Mouse (Mus musculus) limb, embryonic 14.5 days (tissue): ENCODE results near the gene Nr2e3. TPM values are rescaled to one million over a fixed set of nuclear protein-coding genes. Genes with fewer than 3 reads are reported as not detected.
A peak's percentile ranks its signal among the peaks of the same experiment; 100 is the strongest.

Experiments
- ATAC-seq: fragments of 200-750 bp; cut with Nextera tagmentation; 2 replicates; pipeline ENCODE4 v1.8.0; 2017; ENCODE audit warnings: low read depth, moderate number of reproducible peaks, moderate TSS enrichment; ENCODE audit not compliant: low FRiP score
- DNase-seq: peaks from one replicate; pipeline ENCODE4 v3.0.0-alpha.2; 2015; ENCODE audit warnings: low spot score
- H3K27ac ChIP-seq: fragments of 300-500 bp; sonication (generic); replicated peaks from 2 replicates; pipeline ENCODE4 v1.5.1; 2014; ENCODE audit warnings: low read depth, mild to moderate bottlenecking, low read length, moderate library complexity, mixed read lengths
- H3K27me3 ChIP-seq: fragments of 300-500 bp; sonication (generic); 2 replicates; pipeline ENCODE4 v1.6.1; 2014; ENCODE audit warnings: low read length, mixed read lengths; ENCODE audit not compliant: control insufficient read depth, insufficient read depth
- H3K36me3 ChIP-seq: fragments of 300-500 bp; sonication (generic); 2 replicates; pipeline ENCODE4 v1.6.1; 2014; ENCODE audit warnings: mild to moderate bottlenecking, low read length, moderate library complexity, mixed read lengths; ENCODE audit not compliant: control insufficient read depth, insufficient read depth
- H3K4me1 ChIP-seq: fragments of 300-500 bp; sonication (generic); 2 replicates; pipeline ENCODE4 v1.6.1; 2014; ENCODE audit warnings: antibody characterized with exemption, low read length, mixed read lengths; ENCODE audit not compliant: control insufficient read depth, insufficient read depth
- H3K4me2 ChIP-seq: fragments of 300-500 bp; sonication (generic); replicated peaks from 2 replicates; pipeline ENCODE4 v1.6.1; 2014; ENCODE audit warnings: low read depth, mild to moderate bottlenecking, low read length, moderate library complexity; ENCODE audit not compliant: severe bottlenecking
- H3K4me3 ChIP-seq: fragments of 300-500 bp; sonication (generic); replicated peaks from 2 replicates; pipeline ENCODE4 v1.5.1; 2014; ENCODE audit warnings: low read length
- H3K9ac ChIP-seq: fragments of 300-500 bp; sonication (generic); 2 replicates; pipeline ENCODE4 v1.6.1; 2014; ENCODE audit warnings: mild to moderate bottlenecking, low read depth, low read length, moderate library complexity; ENCODE audit not compliant: severe bottlenecking
- H3K9me3 ChIP-seq: fragments of 300-500 bp; sonication (generic); 2 replicates; pipeline ENCODE4 v1.6.1; 2016; ENCODE audit warnings: low read length; ENCODE audit not compliant: control insufficient read depth
- POLR2A ChIP-seq: fragments of 200-500 bp; IDR thresholded peaks from 2 replicates; pipeline ENCODE4 v1.8.0; 2012; ENCODE audit warnings: inconsistent platforms, mild to moderate bottlenecking, moderate library complexity, borderline replicate concordance; ENCODE audit not compliant: insufficient read depth, insufficient read length; ENCODE audit errors: extremely low read depth
- WGBS: fragments of 180-500 bp; shearing (Covaris S2); extraction: QIAGEN DNeasy Blood & Tissue Kit; methylation state at CpG from one replicate; pipeline ENCODE4 v1.1.7; 2014; 5-methylcytosine and 5-hydroxymethylcytosine counted together
- polyA plus RNA-seq, 2 experiments: library from polyadenylated mRNA; depleted of rRNA in 1 of 2; stranded (reverse) in 1 of 2; unstranded in 1 of 2; fragments of >200 nt; fragmentation: Nextera tagmentation in 1 of 2; extraction: Ambion mirVana in 1 of 2; gene quantifications; 2 replicates each; pipeline versions ENCODE4 v1.2.1 to v1.2.3; 2012 to 2014

The Nr2e3 gene
- polyA plus RNA-seq (2012; rRNA removed) (2.3 and 2.7 TPM in 2 replicates), polyA plus RNA-seq (2014; fragmentation: Nextera tagmentation; extraction: Ambion mirVana) (1.8 and 2.1 TPM in 2 replicates)

DNA sequence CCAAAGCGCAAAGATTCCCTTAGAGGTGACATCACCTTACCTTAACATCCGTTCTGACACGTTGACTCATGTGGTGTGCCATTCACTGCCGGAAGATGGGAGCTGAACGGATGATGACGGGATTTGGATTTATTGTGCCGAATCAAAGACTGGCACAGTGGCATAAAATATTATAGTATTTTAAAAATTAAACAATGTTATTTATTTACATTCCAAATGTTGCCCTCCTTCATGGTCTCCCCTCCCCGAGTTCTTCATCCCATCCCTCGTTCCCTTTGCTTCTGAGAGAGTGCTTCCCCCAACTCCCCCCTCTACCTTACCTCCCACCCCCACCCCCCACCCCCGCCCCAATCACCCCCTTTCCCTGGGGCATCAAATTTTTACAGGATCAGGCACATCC is at the start of gene Nr2e3:
TSS of gene Nr2e3 (minus strand) at position 101 of the 400 bp plus-strand sequence.
- Histone ChIP-seq H3K36me3 (no peaks in the 10 kb centered on the region), H3K9me3 (no peaks in the 10 kb centered on the region), H3K4me1 (peaks cover 19% of the 10 kb centered on the region), H3K4me2 (no peak within 1 kb of the TSS), H3K9ac (no peak within 1 kb of the TSS), H3K4me3 (no peak within 1 kb of the TSS), H3K27me3 (no peaks in the 10 kb centered on the region), H3K27ac (peak within 1 kb of the TSS; percentile 46; the same call in 1 of the 2 replicates)
- ATAC-seq: no peak
- DNase-seq: no peak
- no peak for TF ChIP-seq POLR2A
- 78% methylated on average over 10 of the region's 10 CpGs for WGBS

DNA sequence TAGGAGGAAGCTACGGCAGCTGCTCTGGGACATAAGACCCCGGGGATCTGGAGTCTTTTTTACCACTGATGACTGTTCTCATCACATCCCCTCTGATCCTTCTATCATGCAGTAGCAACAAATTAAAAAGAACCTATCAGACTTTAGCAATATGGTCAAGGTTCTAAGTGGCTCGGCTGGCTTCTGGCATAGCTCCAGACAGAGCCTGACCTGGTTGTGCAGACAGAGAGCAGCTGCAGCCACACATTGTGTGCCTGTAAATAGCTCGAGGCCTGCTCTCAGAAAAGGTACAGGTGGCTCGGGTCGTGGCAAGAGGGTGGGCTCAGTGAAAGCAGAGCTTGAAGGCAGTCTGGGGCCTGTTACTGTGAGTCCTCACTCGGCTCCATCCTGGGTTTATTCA is 48.5 kb upstream of the Nr2e3 start:
- Histone ChIP-seq H3K4me1 (peaks cover 6% of the 10 kb centered on the region; the same call in 1 of the 2 replicates), H3K9ac (no peak overlapping the region), H3K9me3 (no peaks in the 10 kb centered on the region), H3K4me2 (no peak overlapping the region), H3K4me3 (no peak overlapping the region), H3K27ac (no peak overlapping the region), H3K36me3 (no peaks in the 10 kb centered on the region), H3K27me3 (no peaks in the 10 kb centered on the region)
- TF ChIP-seq POLR2A: no peak
- ATAC-seq (no peak), DNase-seq (no peak)
- WGBS: 22% methylated on average over 7 of the region's 7 CpGs

DNA sequence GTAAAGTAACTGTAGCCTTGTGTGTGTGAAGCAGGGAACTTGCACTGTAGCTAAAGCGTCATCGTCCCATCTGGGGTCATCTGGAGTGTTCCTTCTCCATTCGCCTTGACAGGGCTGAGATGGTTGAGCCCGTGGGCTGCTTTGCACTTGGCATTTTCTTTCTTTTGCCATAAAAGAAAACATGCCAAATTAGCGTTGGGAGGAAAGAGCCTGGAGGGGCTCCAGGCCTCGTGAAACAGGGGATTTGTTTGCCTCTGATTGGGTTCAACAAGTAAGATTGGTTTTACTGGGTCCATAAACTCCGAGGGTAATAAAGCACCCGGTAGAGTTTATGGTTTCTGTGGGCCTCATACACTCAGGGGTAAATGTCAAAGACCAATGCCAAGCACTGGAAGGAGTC is 41.9 kb upstream of the Nr2e3 start:
- Histone ChIP-seq H3K9me3 (no peaks in the 10 kb centered on the region), H3K27ac (peak overlapping the region; percentile 56; the same call in 1 of the 2 replicates), H3K4me3 (no peak overlapping the region), H3K4me1 (peaks cover 21% of the 10 kb centered on the region), H3K4me2 (0 out of 2 replicates have a peak overlapping the region, but pooled peaks have one; percentile 15), H3K9ac (no peak overlapping the region), H3K36me3 (peaks cover 5% of the 10 kb centered on the region; the same call in 1 of the 2 replicates), H3K27me3 (no peaks in the 10 kb centered on the region)
- DNase-seq (peak; percentile 72), ATAC-seq (peak; percentile 75)
- TF ChIP-seq POLR2A: no peak
- WGBS: 27% methylated on average over 8 of the region's 8 CpGs

DNA sequence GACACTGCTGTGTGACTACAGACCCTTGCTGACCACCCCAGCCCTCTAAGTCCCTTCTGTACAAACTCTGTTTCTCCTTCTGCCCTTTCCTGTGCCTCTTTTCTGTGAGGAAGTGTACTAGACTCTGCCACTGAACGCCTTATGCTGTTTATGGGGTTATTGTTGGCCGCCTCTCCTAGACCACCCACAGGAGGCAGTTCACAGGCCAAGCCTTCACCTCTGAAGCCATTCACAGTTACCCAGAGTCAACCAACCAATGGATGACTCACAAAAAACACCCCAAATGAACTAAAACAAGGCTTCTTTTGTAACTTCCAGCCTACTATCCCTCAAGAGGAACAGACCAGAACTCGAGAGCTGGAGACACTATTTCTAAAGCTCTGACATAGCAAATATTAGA is 41.0 kb upstream of the Nr2e3 start:
- TF ChIP-seq POLR2A: no peak
- peak overlapping the region; percentile 56 for H3K27ac ChIP-seq

DNA sequence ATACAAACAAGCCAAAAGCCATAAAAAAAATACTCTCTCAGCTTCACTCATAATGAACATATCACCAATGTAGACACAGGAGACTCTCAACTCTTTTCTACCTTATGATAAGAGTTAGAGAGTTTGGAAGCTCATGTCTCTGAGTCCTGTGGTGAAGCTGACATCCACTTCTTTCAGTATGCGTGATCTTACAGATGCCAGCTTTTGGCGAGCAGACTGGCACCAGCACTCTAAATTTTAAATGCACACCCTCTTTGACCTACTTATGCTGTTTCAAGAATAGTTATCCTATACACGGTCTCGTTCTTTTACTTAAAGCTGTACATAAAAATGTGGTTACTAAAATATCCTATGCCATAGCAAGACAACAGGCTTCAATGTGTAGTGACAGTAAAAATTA is 37.3 kb upstream of the Nr2e3 start:
- no peak for DNase-seq
- no peak for ATAC-seq
- no peak for TF ChIP-seq POLR2A
- peaks cover 18% of the 10 kb centered on the region for H3K4me1 ChIP-seq
- H3K4me2 ChIP-seq: no peak overlapping the region
- H3K27ac ChIP-seq: no peak overlapping the region
- peaks cover 24% of the 10 kb centered on the region; the same call in 1 of the 2 replicates for H3K36me3 ChIP-seq
- no peaks in the 10 kb centered on the region for H3K9me3 ChIP-seq
- H3K4me3 ChIP-seq: no peak overlapping the region
- 86% methylated on average over 4 of the region's 4 CpGs for WGBS
- no peaks in the 10 kb centered on the region for H3K27me3 ChIP-seq
- H3K9ac ChIP-seq: no peak overlapping the region

More for the DNA sequence above, 41.0 kb upstream of the Nr2e3 start:
- ATAC-seq (peak; percentile 53; the same call in 1 of the 2 replicates), DNase-seq (peak; percentile 38)
- WGBS: 52% methylated on average over 3 of the region's 3 CpGs
- no peaks in the 10 kb centered on the region for H3K27me3 ChIP-seq
- H3K9me3 ChIP-seq: no peaks in the 10 kb centered on the region
- H3K4me1 ChIP-seq: peaks cover 21% of the 10 kb centered on the region
- H3K4me2 ChIP-seq: no peak overlapping the region
- H3K4me3 ChIP-seq: no peak overlapping the region
- H3K36me3 ChIP-seq: peaks cover 11% of the 10 kb centered on the region; the same call in 1 of the 2 replicates
- H3K9ac ChIP-seq: no peak overlapping the region
